Mouse (Mus musculus): ENCODE measurements around the gene Lhfpl2. TPM values are rescaled to one million over a fixed set of nuclear protein-coding genes. Genes with fewer than 3 reads are reported as not detected.

Gene Lhfpl2
- total RNA-seq, 2 experiments from 2014 or later: 2.4 to 2.9 TPM

- ATAC-seq (ENCODE audit: poor library complexity, severe bottlenecking): peak; percentile 25; the same call in 1 of the 2 replicates
Observed at GRCm38 (mm10) chr13:94172533-94173310, 115.1 kb downstream of the Lhfpl2 start.

DNA sequence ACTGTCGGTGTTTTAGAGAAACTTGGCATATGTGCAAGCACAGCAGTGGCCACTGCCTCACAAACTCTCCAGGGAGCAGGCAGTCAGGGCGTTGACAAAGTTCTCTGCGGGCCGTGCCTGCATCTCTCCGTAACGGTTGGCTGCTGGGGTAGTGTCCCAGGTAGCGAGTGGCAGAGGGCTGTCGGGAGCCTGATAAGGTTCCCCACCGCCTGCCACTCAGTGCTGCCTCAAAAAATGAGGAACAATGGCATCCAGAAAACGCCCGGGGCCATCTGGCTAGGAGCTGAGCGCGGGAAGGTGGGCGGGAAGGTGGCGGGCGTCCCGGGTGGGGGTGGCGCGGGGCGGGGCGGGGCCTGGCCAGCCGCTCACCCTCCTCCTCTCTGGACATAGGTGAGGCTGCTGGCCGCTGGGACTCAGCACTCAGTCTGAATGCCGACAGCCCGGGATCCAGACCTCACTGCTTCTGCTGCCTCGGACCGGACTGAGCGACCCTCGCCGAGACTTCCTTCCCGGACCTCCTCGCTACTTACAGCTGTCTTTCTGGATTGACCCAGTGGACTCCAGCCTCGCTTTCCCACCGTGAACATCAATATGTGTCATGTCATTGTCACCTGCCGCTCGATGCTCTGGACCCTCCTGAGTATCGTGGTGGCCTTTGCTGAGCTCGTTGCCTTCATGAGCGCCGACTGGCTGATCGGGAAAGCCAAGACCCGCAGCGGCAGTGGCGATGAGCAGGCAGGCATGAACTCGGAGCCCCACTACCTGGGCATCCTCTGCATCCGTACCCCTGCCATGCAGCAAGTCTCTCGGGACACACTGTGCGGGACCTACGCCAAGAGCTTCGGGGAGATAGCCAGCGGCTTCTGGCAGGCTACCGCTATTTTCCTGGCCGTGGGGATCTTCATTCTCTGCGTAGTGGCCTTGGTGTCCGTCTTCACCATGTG is 116.3 kb downstream of the Lhfpl2 start:
- peak; percentile 59 for ATAC-seq (ENCODE audit: poor library complexity, severe bottlenecking)

DNA sequence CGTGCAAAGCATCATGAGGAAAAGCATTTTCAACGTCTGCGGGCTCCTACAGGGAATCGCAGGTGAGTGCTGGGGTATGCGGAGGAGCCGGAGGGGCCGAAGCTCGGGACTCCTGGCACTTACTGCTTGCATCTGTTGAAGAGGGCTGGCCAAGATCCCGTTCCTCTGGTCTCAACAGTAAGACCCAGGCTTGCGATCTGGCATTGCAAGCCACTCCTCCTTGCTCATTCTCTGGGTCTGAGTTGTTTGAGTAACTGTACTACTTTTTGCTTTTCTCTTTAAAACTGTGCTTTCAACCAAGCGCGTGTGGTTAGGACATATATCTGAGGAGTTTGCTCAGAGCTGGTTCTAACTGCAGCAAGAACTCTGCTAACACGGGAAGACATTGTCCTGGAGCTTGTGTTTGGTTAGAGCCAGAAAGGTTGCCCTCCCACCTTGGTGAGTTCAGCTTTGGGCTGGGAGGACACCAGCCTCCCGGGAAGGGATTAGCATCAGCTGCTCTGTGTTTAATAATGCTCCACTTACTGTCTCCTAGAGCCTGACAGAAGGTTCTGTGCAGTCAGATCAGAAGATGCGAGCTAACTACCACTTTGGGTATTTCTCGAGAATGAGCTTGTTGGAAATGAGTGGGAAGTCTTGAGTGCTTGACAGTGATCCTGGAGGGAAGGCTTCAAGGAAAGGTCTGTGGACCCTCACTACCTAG is 117.1 kb downstream of the Lhfpl2 start:
- peak; percentile 19; the same call in 1 of the 2 replicates for ATAC-seq (ENCODE audit: poor library complexity, severe bottlenecking)

DNA sequence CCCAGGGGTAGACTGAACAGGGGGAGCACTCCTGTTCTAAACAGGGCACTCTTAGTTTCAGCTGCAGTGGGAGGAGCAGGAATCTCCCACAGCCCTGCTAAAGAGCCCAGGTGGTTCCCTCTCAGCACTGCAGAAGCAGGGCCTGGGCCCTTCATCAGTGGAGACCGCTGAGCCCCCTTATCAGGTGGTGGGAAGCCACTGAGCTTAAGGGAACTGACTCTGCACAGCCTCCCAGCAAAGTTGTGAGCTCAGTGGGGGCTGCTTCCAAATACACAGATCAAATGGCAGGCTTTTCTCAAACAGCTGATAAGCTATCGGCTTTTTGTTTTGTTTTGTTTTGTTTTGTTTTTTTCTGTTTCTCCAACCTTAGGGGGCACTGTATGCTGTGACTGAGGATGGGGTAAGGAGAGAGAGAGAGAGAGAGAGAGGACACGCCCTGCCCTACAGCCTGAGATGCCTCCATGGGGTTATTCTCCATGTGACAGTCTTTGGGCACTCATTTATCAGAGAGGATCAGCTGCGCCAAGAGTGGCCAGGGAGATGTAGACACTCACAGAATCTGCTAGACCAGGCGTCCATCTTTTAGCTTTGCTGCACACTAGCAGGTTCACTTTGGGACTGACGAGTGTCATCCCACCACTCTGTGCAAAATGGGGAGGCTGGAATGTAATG is 117.9 kb downstream of the Lhfpl2 start:
- ATAC-seq (ENCODE audit: poor library complexity, severe bottlenecking): peak; percentile 10; the same call in 1 of the 2 replicates

DNA sequence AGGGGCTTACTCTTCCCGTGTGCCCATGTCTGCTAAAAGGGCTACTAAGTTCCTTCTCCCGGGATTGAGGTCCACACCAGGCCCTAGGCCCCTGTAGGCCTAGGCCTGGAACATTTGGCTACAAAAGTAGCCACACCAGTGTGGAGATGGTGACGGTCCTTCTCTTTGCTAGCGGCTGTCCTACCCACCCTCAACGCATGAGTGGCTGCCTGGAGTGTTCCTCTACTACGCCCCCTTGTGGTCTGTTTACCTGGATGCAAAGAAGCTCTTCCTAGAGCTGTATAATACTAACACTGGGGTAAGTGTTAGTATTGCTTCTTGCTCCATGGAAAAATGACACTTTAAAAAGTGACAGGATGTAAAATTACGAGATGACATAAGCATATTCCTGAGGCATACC is 119.6 kb downstream of the Lhfpl2 start:
- peak; percentile 32; the same call in 1 of the 2 replicates for ATAC-seq (ENCODE audit: poor library complexity, severe bottlenecking)

- ATAC-seq (ENCODE audit: poor library complexity, severe bottlenecking): no peak
Observed at GRCm38 (mm10) chr13:94178401-94179040, 120.9 kb downstream of the Lhfpl2 start.

- ATAC-seq (ENCODE audit: poor library complexity, severe bottlenecking): no peak
Observed at GRCm38 (mm10) chr13:94180477-94181420, 123.2 kb downstream of the Lhfpl2 start.

DNA sequence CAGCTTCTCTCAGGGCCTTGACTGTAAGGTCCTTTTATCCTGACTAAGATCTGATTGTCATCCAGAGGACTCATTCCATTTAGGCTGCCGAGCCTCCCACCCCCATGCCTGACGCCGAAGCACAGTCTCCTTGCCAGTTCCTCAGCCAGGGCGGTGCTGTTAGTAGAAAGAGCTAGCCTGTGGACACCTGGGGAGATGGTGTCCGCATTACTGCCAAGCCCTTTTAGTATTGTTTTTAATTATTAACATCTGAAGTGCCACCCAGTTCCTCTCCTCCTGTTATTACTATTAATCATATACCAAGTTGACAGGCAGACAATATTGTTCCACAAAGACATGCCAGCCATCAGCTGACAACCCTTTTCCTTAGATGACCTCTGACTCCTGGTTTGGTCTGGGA is 124.4 kb downstream of the Lhfpl2 start:
- no peak for ATAC-seq (ENCODE audit: poor library complexity, severe bottlenecking)

DNA sequence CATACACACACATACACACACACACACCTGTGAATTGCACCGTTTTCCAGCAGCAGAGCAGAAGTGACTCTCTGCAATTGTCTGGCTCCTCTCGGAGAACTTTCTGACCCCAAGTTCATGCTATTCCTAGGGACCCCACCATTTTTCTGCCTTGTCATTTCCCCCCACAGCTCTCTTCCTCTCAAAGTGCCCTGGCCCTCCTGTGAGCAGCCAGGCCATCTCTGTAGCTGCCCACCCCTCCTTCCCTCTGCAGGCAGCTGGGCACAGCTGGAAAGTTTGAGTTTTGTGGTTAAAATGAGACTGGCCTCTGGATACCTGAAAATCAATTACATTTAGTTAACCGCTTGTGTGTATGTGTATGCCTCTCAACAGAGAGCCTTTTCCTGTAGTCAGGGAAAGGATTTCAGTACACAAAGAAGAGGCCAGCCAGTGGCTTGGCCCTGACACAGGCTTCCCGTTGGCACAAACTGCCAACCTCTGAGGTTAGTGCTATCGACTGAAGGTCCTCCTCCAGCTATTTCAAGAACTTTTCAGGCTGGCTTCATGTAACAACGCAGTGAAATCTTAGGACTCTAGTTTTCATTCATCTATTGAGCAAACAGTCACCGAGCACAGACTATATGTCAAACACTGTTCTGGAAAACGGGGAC is 125.9 kb downstream of the Lhfpl2 start:
- no peak for ATAC-seq (ENCODE audit: poor library complexity, severe bottlenecking)

- no peak for ATAC-seq (ENCODE audit: poor library complexity, severe bottlenecking)
Observed at GRCm38 (mm10) chr13:94184726-94185456, 127.3 kb downstream of the Lhfpl2 start.

DNA sequence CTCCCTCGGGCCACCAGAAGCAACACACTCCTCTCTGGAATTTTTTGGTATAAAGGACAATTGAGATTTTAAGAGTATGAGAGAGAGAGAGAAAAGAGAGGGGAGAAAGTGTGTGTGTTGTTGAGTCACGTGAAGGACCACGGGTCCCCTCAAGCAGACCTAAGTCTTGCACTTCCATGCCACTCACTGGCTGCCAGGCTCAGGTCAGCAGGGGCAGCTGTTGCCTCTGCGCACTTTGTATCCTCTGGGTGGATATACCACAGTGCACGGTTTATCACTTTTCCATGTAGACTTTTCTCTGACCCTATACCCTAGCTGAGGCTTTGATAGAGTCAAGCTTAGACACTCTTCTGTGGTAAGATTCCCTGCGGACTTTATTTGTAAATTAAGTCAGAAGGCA is 128.0 kb downstream of the Lhfpl2 start:
- ATAC-seq (ENCODE audit: poor library complexity, severe bottlenecking): no peak

DNA sequence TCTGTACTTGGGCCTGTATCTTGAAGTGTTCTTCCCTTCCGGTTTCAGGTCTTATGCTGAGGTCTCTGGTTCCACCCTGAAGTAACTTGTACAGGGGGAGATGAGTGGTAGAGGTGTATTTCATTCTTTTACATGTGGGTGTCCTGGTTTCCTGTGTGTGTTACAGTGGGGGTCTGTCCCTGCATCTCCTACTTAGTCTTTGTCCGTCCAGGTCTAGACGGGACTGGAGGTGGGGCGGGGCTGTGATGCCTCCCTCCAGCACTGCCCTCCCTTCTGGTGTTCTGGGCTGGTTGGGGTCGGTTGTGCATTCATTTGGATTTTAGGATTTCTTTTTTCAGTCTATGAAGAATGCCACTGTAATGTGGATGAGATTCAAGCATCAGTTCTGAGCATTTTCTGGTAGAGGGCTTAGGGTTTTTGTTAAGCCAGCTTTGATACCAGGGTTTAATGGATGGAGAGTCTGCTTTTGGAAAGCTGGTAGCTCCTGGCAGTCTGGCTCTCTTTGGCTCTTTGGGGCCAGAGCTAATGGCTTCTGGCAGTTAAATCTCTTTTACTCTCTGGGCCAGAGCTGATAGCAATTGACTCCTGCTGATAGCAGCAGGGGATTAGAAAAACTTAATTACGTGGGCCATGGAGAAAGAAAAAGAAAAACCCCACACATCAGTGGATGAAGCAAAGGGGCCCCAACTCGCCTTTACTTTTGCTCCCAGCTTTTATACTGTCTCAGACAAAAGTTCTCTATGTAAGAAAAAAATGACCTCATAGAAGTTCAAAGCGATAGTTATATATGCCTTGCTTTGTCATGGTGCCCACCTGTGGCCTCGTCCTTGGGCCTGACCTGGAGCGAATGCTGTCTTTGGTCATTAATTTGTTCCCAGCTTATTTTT is 130.8 kb downstream of the Lhfpl2 start:
- no peak for ATAC-seq (ENCODE audit: poor library complexity, severe bottlenecking)

DNA sequence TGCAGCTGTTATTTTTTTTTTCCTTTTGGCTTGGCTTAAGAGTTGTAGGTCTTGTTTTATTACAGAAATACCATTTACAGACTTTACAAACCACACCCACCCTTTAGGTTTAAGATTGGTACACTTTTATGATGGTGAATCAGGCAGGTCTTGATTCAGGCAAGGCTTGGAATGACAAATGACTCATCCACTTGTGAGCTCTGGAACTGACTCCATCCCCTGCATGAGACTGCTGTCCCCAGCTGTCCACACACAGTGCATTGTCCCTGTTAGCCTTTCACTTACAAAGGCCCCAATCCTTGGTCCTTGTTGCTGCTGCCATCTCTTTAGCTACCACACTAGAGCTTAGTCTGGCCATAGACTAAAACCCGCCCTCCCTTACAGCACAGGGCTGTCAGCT is 132.8 kb downstream of the Lhfpl2 start:
- no peak for ATAC-seq (ENCODE audit: poor library complexity, severe bottlenecking)

DNA sequence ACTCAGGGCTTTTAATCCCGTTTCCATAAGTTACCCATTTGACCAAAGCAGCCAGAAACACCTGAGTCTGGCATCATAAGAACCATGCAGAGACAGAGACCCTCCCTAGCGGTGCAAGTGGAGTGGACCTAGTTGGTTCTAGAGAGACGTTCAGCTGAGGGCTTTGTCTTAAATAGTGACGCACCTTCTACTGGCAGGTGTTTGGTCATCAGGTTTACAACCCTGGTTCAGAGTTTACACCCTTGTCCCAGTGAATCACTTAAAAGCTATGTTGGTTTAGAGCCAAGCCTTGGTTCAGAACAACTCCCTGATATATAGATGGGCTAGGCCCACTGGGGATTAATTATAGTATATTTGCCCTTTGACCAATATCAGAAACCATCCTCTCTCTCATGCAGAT is 135.6 kb downstream of the Lhfpl2 start:
- ATAC-seq (ENCODE audit: poor library complexity, severe bottlenecking): no peak

- ATAC-seq (ENCODE audit: poor library complexity, severe bottlenecking): no peak
Observed at GRCm38 (mm10) chr13:94198616-94199015, 141.0 kb downstream of the Lhfpl2 start.

DNA sequence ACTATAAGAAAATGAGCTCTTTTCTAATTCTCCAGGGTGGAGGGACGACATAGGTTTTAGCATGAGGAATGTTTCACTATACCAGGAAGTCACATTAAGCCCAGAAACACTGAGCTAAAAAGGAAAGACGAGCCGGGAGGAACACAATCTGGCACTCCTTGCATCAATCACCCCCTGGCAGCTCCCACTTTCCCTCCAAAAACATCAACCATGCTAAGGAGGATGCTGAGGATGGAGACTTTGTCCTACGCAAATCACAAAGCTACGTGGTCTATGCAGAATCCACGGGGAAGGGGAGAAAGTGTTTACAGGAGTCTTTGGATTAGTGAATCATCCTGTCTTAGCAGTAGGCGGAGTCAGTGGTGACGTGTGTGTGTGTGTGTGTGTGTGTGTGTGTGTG is 142.2 kb downstream of the Lhfpl2 start:
- ATAC-seq (ENCODE audit: poor library complexity, severe bottlenecking): no peak

GRCm38 (mm10) chr13:94205234-94205633 is 147.6 kb downstream of the Lhfpl2 start:
- peak; percentile 75 for ATAC-seq (ENCODE audit: poor library complexity, severe bottlenecking)
